Mouse (Mus musculus): ENCODE measurements around the gene Cep19.
A peak's percentile ranks its signal among the peaks of the same experiment; 100 is the strongest.
"Not testable (repeated sequence)": the region's sequence is repeated elsewhere in the genome, so short reads cannot be mapped to it uniquely, and the experiment has no call there.

The Cep19 gene

DNA sequence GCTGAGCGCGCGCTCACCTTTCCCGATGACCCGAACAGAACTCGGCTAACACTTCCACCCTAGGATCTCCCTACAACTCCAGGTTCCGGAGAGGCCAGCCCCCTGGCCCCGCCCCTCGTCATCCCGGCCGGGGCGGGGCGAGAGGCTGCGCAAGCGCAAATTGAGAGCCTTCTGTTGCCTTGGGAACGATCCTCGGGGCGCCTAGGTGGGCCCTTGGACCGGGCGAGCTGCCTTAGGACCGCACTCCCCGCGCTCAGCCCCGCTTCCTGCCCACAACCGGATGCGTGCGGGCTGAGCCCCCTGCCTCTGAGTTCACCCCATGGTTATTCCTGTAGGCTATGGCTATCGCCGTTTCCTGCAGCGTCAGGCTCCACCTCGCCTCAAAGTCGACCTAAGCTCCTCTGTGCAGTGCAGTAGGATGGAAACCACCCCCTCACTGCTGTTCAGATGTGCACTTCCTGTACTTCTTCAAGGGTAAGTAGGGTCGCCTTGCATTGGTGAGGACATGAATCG, at the start of gene Cep19, which contains the start of gene Pigx:
Gene Cep19 (plus strand): TSS at position 163 of the 513 bp plus-strand sequence.
Gene Pigx (minus strand): TSS at position 103 of the 513 bp plus-strand sequence.
- DNase-seq (ENCODE audit: low read depth), result peak; percentile 73

DNA sequence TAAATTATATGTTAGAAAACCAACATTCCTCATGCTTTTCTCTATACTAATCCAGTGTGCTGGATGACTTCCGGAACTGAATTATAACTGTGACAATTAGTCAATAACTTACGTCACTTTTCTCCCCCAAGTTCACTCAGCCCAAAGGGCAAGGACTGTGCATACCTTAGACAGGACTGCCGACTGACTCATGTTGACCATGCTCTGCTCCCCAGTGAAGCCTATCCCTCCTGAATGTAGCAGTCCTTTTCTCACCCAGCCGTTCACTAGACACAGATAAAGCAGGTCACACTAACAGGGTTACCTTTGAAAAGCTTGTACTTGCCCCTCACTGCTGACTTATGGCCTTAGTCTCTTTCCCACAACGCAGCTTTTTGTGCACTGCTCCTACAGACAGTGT, 40.8 kb upstream of the Cep19 start:
- no peak for DNase-seq (ENCODE audit: low read depth)

DNA sequence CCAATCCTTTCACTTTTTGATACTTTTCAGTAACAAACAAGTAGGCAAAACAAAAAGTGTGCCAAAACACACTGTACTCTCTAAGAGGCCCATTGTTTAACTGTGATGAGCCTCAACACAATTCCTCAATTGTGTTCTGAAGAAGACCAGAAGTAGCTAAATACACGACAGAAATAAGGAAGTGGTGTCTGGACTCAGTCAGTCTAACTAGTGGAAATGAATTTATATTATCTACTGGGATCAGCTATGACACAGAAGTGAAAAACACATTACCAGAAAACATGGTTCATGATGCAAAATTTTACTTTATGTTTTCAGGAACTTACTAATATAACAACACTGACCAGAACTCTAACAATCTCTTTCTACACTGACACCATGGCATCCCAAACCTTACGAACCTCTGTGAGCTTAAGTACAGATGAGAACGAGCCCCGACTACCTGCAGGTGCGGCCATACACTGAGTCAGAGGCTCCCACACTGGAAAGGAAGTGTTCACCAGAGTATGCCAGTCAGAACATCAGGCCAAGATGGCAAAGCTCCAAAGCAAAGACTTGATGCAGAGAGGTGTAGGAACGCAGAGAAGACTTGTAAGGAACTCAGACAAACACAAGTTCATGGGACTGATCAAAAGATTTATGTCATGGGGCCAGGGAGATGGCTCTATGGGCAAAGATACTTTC, 39.6 kb upstream of the Cep19 start:
- no peak for DNase-seq (ENCODE audit: low read depth)

DNA sequence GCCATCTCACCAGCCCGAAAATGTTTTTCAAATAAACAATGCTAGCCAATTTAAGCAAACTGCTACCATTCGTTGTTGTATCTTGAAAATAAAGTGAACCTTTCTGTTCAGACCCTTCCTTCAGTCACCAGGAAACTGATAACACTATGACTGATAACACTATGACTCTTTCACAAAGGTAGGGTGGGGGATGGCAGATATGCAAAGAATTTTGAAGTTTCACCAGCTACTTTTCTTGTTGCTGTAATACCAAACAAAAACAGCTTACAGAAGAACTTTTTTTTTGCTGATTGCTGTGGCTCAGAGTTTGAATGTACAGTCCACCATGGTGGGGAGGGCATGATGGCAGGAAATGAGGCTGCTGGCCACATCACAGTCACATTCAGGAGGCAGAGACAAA, 37.4 kb upstream of the Cep19 start:
- no peak for DNase-seq (ENCODE audit: low read depth)

DNA sequence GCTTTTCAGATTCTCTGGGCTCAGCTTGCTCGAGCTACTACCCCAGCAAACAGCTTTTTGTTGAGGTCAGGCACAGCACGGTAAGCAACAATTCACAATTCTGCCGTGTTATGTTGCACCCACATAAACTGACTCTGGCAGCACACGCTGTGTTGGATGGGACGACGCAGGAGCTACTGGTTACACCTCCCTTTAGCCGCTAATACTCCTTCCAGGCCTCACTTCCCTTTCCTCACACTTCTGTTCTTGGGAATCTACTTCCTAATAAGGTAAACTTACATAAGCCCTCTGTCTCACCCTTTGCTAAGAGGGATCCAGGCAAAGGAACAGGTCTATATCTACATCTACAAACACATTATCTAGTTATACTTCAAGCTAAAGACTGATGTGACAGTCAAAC, 35.7 kb upstream of the Cep19 start:
- no peak for DNase-seq (ENCODE audit: low read depth)

DNA sequence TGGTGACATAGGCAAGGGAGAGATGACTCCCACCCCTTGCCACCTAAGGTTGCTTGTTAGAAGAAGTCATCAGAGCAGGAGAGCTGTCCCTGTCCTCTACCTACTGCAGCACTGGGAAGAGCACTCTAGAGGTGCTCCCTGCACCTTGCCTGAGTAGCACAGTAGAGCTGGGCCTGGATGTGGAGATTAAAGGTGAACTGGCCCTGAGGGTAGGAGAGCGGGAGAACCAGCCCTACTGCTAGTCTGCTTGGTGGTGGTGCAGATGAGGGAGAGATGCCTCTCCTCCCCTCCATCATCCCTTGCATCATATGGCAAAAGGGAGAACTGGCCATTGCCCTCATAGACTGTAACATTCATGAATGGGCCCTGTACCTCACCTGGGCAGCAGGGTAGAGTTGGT, 32.7 kb upstream of the Cep19 start:
- DNase-seq (ENCODE audit: low read depth), result no peak

DNA sequence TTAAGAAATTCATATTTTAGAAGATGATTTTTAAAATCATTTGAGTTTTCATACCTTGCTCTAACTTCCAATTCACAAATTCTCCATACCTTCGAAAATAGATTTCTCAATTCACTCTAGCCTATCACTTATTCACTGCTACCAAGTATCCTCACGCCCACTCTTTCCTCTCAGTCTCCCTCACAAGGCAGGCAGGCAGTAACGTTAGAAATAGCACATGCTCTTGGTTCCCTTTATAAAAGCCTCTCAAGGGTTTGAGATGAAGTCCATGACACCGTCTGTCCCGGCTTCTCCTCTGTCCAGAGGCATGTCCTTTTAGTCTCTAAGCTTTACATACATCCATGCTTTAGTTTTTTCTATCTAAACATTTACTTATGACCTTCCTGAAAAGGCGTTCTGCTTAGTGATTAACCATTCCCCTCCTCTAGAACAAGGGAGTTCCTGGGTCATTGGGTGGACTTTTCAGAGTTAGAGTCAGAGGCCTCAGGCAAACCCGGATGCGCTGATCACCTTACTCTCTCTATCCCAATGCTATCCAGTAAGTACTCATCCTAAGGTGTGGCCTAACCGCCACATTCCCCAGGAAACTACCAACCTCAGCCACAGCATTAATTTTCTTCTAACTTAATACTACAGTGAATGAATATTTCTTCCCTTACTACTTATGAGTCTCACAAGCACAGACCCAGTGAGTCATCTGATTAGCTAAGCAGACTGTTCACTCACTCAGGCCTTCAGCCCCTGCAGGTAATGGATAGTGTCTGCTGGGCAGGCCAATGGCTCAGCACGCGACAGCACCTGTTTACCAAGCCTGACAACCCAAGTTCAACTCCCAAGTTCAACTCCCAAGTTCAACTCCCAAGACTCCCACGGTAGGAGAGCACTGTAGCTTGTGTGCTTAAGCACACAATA, 31.0 kb upstream of the Cep19 start:
- no peak for DNase-seq (ENCODE audit: low read depth)

DNA sequence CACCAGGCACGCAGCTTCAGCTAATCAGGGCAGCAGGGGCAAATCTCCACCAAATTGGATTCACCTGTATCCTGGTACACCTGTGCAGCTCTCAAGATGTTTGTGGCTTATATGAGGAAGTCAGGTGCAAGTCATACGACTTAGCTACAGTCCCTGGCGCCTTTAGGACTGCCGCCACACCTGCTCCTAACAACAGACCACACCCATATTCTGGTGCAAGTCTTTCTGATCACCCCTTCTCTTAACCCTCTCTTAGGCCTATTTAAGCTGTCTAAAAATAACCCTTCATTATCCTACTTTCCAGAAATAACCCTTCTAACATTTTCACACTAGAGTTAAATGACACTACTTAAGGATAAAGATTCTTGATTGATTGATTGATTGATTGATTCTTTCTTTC, 29.5 kb upstream of the Cep19 start:
- not testable (repeated sequence) for DNase-seq (ENCODE audit: low read depth)

DNA sequence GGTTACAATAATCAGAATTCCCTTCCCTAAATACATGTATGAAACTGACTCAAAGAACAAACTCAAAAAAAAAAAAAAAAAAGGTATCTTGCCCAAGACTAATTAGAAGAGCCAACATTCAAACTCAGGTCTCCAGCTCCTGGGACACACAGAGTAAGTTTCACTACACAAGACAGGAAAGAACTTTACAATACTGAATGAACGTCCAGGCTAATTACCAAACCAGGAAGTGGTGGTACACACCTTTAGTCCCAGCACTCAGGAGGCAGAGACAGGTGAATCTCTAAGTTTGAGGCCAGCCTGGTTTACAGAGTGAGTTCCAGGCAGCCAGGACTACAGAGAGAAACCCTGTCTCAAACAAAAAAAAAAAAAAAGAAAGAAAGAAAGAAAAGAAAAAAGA, 23.8 kb upstream of the Cep19 start:
- DNase-seq (ENCODE audit: low read depth), result no peak

DNA sequence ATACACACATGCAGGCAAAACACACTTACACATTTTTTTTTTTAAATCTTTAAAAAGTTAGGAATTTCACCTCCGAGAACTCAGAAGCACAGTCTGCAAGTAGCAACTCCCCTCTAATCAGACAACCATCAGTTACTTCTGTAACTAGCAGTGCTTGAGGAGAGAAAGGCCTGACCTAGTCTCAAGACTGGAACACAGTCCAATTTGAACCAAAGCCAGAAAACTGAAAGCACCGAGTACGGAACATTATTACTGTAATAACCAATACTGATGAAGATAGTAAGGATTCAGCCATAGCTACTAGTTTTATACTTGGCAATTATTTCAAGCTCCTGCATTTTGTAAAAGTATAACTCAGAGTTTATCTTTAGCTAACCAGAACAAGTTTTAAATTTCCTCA, 23.2 kb upstream of the Cep19 start:
- no peak for DNase-seq (ENCODE audit: low read depth)

DNA sequence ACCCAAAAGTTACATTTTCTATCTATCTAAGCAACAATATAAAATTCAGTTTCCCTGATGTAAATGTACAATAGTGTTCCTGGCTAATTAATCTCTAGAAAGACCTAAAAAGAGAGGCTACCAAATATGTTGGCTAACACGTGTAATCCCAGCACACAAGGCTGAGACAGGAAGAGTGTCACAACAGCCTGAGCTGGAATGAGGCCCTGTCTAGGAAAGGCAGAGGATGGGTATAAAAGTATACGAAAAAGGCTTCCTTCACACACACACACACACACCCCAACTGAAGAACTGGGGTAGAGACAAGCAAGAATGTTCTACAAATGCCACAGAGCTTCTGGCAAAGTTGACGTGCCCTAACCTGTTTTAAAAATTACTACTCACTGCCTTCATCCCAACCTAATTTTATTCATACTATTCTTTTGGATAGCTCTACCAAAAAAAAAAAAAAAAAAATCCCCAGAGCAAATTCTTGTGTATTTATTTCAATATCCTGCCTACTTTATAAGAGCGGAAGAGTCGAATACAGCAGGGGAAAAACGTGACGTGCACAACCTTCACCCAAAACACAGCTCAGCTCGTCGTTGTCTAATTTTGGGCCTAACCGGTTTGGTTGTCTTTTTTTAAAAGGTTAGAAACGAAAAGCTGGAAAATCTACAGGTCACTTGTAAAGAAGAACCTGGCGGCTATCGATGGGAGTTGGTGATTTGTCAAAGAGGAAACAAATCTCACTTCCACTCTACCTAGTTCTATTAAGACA, 21.8 kb upstream of the Cep19 start:
- no peak for DNase-seq (ENCODE audit: low read depth)

DNA sequence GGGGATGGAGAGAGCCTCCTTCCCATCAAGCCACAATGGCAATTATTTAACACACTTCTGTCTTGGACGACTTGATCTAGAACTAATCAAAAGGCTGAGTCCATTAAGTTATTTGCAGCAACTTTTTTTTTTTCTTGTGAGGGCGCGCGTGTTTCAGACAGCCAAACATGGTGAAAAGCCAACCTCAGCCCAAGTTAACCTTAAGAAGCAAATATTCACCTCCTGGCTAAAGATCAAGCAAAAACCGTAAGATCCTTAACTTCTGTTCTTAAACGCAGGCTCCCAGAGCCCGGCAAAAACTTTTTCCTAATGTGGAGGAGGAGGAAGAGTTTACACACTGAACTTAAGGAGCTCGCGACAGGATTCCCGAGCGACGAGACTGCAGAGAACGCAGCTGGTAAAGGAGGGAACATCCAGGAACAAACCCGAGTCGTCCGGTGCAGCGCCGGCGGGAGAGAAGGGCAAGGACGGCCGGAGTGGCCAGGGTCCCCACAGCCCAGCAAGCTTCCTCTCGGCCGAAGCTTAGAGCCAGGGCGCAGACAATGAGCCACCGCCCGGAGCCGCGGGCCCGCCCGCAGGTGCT, 21.1 kb upstream of the Cep19 start:
- no peak for DNase-seq (ENCODE audit: low read depth)

DNA sequence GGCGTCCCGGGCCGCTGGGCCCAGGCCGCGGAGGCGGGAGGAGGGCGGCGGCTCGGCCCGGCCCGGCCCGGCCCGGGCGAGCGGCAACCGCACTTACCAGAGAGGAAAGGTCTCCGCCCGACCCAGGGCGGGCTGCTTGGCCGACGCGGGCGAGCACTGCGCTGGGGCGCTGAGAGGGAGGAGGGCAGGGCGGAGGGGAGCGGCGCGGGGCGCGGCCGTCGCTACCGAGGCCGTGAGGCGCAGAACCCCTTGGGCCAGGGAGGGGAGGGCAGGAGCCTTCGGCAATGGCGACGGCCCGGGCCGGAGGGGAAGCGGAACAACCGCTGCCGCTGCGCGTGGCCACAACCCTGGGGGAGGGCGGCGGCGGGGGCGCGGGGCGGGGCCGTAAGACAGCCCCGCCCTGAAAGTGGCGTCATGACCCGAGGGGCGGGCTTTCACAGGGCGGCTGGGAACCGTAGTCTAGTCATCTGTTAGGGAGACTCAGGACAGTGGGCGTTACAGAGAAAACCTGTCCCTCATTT, 20.5 kb upstream of the Cep19 start, which contains the start of gene Pak2:
Gene Pak2 (minus strand): TSS at position 352 of the 521 bp plus-strand sequence.
- DNase-seq (ENCODE audit: low read depth), result peak; percentile 40

DNA sequence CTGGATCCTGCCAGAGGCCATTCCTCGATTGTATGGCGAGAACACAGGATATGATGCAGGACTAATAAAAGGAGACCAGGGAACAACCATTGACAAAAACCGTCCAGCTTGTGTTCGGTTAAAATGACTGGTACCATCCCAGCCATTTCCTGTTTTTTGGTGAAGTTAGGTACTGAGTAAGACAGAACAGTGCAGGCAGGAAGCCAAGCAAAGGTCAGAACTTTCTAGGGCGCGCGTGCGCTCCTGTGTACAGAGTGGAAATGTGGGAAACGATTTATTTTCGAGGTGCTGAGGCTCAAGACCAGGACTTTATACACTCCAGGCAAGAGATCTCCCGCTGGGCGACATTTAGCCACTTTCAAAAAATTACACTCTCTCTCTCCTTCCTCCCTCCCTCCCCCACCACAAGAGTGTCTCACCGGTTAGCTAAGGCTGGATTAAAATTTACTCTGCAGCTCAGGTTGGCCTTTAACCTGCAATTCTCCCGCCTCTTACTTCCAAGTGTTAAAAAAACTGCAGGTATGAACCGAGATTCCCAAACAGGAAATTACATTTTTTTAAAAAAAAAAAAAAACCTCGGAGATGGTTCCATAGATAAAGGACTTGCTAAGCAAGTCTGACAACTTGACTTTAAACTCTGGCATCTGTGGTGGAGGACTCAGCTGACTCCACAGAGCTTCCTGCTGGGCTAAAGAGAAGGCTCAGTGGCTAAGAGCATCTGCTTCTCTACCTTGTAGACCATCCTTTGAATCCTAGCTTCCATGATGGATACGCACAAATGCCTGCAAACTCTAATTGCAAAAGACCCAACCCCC, 11.8 kb upstream of the Cep19 start:
- no peak for DNase-seq (ENCODE audit: low read depth)

DNA sequence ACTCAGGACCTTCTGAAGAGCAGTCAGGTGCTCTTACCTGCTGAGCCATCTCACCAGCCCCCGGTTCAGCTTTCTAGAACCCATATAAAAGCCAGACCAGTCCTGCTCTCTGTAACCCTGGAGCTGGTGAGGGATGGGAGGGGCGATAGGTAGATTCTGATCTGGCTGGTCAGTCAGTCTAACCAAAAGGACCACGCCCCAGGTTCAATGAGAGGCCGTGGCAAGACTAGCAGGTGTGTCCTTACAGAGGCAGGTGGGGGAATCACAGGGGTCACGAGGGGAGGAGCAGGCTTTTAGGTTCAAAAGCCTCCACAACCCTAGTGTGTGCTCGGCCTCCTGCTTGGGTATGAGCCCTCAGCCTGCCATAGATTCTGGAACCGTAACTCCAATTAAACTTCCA, 8.1 kb upstream of the Cep19 start:
- DNase-seq (ENCODE audit: low read depth), result no peak

DNA sequence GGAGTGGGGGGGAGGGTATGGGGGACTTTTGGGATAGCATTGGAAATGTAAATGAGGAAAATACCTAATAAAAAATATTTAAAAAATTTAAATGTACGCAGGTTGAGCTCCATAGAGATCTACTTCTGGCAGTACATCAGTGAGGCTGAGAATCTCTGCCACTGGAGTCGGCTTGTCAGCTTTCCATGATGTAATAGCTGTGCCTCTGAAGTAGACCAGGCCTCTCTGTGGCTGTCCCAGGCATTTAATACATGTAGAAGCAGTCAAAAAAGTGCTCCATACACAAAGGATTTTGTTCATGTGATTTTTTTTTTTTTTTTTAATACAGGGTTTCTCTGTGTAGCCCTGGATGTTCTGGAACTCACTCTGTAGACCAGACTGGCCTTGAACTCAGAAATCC, 1.8 kb upstream of the Cep19 start:
- not testable (repeated sequence) for DNase-seq (ENCODE audit: low read depth)

DNA sequence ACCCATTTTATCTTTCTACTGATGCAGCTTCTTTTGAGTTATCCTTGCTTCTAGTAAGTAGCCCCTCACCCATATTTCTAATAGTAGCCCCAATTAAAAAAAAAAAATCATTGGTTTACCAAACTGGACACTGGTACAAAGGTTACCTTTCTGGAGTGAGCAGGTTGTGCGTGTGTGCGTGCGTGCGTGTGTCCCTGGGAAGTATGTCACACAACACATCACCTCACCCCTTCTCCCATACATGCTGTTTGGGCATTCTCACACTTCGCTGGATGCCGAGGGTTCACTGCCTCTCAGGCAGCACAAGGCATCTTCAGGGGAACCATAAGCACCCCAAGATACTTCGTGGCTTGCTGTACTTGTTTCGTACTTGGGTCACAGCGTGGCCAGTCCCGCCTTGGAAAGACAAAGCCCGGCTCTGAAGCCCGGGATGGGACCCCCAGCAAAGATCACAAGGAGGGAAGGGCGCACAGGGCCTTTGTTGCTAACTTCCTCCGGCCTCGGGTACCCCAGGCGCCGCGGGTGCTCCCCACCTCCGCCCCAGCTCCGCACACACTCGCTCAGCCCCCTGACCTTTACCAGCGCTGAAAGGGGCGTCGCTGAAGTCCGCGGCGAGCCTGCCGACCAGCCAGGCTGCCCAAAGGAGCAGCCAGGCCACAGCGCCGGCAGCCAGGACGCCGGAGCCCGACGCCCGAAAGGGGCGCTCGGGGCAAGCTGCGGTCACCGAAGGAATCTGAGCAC, 533 bp upstream of the Cep19 start:
- no peak for DNase-seq (ENCODE audit: low read depth)

DNA sequence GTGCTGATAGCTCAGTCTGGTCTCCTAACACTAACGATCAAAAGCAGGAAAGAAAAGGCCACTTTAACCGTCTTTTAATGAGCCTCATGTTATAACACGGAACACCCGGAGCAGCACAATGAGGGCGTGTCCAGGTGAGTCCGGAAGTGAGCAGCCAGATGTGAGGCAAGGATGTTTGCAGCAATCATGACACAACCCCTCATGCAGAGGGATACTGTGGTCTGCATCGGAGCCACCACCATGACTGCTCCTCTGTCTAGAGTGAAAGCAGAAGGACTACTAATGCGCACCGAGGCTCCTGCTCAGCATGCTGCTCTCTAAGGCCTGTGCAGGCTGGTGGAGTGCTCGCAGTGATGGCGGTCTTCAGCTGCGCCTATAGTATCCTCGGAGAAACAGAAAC, 2.7 kb downstream of the Cep19 start:
- DNase-seq (ENCODE audit: low read depth), result no peak

DNA sequence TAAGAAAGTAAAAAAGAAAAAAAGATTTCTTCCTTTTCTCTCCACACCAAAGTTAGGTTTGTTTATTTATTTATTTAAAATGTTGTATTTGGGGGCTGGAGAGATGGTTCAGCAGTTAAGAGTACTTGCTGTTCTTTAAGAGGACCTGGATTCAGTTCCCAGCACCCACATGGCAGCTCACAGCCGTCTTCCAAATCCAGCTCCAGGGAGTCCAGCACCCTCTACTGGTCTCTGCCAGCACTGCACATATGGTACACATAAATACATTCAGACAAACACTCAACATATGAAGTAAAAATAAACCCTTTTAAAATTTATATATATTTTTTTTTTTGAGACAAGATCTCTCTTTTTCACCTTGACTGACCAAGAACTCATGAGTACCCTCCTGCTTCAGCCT, 6.1 kb downstream of the Cep19 start:
- DNase-seq (ENCODE audit: low read depth), result no peak

Data from fibroblast of lung, adult 2 months (primary cell).